Mouse (Mus musculus): ENCODE results near the gene Irak1bp1.

Gene Irak1bp1

GRCm38 (mm10) chr9:82829007-82829689 is at the start of gene Irak1bp1:
Irak1bp1 (plus strand) TSS chr9:82829540.
- no peak for DNase-seq (ENCODE audit: low spot score)

DNA sequence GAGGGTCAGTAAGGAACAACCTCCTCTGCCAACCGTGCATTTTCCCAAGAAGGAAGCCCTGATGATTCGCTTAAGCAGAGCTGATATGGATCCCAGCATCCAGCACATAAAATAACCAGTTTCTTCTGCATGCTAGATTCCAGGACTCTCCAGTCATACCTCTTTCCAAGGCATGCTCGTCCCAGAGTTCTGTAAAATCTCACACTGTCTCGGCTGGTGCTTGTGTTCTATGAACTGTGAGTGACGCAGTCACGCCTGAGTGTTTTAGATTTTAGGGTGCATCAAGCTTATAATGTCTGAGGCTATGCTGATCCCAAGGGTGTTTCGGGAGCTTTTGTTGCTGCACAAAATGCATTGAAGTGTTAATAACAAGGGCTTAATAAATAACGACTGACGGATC is 41.0 kb upstream of the Irak1bp1 start:
- no peak for DNase-seq (ENCODE audit: low spot score)

GRCm38 (mm10) chr9:82800360-82800759 is 29.0 kb upstream of the Irak1bp1 start:
- DNase-seq (ENCODE audit: low spot score): peak; percentile 11

DNA sequence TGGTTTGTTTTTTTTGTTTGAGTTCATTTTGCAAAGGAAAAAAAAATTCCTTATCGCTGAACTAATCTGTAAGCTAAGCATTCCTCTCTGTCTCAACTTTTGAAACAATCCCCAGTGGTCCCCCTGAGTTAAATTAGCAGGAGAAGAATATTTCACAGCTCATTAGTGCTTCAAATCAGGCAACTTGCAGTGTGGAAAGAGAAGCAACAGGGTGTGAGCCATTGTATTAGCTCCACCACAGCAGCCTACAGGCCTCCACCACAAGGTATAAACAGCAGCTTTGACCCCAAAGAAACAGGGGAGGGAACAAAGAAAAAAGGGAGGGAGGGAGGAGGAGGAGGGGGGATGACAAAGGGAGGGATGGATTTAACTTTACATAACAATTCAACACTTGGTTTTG is 22.2 kb upstream of the Irak1bp1 start:
- no peak for DNase-seq (ENCODE audit: low spot score)

- DNase-seq (ENCODE audit: low spot score): no peak
Observed at GRCm38 (mm10) chr9:82807635-82808034, 21.7 kb upstream of the Irak1bp1 start.

- no peak for DNase-seq (ENCODE audit: low spot score)
Observed at GRCm38 (mm10) chr9:82812172-82812963, 17.0 kb upstream of the Irak1bp1 start.

- DNase-seq (ENCODE audit: low spot score): no peak
Observed at GRCm38 (mm10) chr9:82814536-82814935, 14.8 kb upstream of the Irak1bp1 start.

DNA sequence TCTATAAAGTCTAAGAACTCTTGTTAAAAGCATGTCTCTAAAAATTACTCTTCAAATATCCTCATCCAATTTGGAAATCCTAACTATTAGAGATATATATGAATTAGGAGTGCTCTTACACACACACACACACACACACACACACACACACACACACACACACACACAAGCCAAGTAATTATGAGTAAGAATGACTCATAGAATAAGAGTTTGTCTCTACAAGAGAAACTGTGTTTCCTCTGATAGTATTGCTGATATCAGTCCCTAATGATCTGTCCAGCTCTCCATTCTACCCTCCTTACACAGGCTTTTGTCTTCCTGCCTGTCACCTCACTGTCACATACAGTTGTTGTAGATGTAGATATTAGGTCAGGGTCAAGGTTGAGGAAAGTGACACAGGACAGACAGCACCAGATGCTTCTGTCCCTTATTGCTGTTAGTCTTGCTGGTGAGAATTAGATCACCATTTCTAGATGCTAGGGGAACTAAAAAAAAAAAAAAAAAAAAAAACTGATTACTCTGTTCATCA is 14.0 kb upstream of the Irak1bp1 start:
- no peak for DNase-seq (ENCODE audit: low spot score)

- DNase-seq (ENCODE audit: low spot score): no peak
Observed at GRCm38 (mm10) chr9:82826426-82826825, 2.9 kb upstream of the Irak1bp1 start.

GRCm38 (mm10) chr9:82829693-82830430 is 522 bp downstream of the Irak1bp1 start:
- peak; percentile 66 for DNase-seq (ENCODE audit: low spot score)

DNA sequence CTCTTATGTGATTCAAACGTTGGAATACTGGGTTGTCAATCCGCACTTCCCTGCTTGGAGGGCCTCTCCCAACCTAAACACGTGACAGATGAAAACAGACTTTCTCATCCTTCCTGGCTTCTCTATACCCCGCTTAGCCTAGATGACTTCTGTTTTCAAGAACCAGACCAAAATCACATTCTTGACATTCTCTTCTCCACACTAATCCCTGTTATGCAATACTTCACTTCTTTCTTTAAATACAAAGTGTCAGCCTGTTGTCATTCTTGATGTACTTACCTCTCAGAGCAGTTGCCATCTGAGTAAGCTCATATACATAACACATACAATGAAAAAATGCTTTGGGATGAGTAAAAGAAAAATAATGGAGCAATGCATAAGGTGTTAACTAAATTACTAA is 2.6 kb downstream of the Irak1bp1 start:
- DNase-seq (ENCODE audit: low spot score): no peak

DNA sequence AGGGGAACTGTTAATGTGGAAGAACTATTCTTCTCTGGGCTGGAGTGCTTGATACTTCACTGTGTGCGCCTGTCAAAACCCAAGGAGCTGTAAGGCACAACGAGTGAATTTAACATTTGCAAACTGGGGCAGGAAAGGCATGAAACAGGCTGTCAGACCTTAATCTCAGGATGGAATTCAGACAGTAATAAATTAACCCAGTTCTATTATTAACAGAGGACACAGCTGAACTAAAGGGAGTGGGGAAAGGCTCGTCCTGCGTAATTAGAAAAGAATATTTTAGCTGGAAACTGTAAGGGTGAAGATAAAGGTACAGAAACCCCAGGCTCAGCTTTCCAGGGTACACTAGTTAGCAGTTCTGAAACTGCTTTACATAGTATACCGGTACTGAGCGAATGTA is 6.6 kb downstream of the Irak1bp1 start:
- DNase-seq (ENCODE audit: low spot score): no peak

DNA sequence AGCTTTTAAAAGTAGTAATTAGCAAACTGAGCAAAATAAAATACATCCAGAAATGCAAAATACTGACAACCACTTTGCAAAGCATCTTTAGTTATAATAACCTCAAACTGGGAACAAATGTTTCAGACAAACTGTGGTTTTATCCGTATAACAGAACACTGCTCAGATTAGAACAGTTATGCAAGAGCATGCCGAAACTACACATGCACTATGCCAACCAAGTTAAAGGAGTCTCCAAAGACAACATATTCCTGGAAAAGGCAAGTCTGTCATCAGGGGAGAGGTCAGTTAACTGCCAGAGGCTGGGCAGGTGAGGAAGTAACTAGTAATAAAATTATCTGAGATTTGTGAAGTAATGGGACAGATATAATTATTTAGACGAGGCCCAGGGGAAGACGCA is 13.3 kb downstream of the Irak1bp1 start:
- DNase-seq (ENCODE audit: low spot score): no peak

DNA sequence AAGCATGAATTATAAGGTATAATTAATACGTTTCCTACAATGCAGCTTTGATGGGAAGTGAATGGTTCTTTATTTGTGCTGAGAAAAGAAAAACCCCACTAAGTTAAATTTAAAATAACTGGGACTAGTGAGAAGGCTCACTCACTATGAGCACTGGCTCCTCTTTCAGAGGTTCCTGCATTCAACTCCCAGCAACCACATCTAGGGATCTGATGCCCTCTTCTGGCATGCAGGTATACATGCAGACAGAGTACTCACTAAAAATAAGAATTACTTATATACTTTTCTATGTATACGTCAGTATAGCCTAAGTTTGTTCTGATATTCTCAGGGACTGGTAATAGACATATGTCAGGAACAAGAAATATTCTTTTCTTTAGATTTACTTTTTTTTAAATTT is 24.7 kb downstream of the Irak1bp1 start:
- DNase-seq (ENCODE audit: low spot score): no peak

- DNase-seq (ENCODE audit: low spot score): no peak
Observed at GRCm38 (mm10) chr9:82854973-82855614, 25.8 kb downstream of the Irak1bp1 start.

DNA sequence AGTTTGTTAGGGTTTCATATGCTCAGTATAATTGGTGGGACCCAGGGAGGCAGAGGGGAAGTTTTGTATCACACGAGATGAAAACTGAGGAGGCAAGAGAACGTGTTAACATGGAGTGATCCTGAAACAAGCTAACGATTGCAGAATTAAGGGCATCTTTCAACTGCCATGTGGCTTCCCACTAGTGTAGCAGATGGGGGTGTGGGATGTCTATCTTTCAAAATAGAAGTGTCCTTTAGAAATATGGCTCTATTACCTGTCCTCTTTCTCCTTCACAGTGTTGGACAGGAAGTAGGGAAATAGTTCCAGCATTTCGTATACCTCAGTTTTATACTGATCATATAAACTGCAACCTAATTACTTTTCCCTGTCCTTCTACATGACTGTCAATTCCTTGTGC is 26.9 kb downstream of the Irak1bp1 start:
- no peak for DNase-seq (ENCODE audit: low spot score)

DNA sequence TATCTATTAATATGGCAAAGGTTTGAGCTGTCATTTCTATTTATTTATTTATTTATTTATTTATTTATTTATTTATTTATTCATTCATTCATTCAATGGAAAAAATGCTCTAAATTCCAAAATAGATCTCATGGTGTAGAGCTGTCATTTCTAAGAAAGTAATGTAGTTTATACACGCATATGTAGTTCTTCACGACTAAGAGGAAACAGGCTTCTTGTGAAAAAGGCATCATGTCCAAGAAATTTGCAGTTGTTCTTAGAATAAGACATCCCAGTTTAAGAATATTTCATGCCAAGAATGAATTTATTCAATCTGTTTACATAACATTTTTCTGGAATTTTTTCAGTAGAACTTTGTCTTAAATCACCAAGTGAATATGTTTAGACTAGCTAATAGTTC is 31.5 kb downstream of the Irak1bp1 start:
- DNase-seq (ENCODE audit: low spot score): no peak

GRCm38 (mm10) chr9:82861316-82861715 is 32.0 kb downstream of the Irak1bp1 start:
- no peak for DNase-seq (ENCODE audit: low spot score)

DNA sequence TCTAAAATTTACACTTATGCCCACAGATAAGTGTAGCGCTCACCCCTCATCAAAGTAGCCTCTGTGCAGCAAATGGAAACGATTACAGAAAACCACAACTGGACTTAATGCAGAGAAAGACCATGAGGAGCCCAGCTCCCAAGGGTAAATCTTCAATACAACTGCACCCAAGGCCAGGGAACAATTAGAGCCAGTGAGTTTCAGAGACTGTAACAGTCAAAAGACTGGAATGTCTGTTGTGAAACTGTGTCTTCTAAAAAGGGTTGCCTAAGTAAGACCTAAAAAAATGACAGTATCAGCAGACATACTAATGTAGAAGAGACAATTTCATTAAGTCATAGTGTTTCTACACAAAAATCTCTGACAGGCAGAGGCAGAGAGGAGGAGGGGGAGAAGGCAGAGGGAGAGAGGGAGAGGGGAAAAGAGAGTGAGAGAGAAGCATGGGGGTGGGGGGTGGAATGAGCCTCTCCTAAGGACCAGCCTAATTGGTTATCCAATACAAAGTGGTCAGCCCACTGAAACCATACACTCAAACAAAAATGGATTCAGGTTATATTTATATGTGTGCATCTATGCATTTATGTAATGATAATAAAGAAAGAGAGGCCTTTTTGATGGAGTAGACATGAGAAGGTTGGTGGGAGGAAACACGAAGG is 32.6 kb downstream of the Irak1bp1 start:
- DNase-seq (ENCODE audit: low spot score): no peak

GRCm38 (mm10) chr9:82866121-82866520 is 36.8 kb downstream of the Irak1bp1 start:
- DNase-seq (ENCODE audit: low spot score): no peak

DNA sequence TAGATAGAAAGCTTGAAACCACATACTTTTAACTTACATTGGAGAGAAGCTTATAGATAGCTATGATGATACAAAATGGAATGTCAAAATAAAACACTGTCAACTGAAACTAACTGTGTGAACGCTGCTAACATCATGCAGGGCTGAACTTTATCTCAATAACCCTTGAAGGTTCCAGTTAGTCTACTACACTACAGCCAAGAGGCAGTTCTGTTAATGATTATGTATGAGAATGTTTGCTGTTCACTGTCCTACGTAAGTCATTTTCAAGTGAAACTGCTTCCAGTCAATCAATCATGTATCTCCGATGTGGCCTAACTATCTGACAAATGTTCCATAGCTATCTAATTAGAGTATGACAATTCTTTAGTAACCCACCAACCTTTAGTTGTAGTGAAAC is 38.4 kb downstream of the Irak1bp1 start:
- DNase-seq (ENCODE audit: low spot score): no peak

- no peak for DNase-seq (ENCODE audit: low spot score)
Observed at GRCm38 (mm10) chr9:82877078-82877477, 47.7 kb downstream of the Irak1bp1 start.

Measured in ovary, postnatal 14 days (tissue).